Mouse (Mus musculus): ENCODE results near the gene Camk1. TPM values are rescaled to one million over a fixed set of nuclear protein-coding genes. Genes with fewer than 3 reads are reported as not detected.

Gene Camk1
- polyA plus RNA-seq, 1 experiment = 0.19 TPM

- Histone ChIP-seq H3K36me3 (ENCODE audit: control insufficient read depth) (peaks cover 50% of the 10 kb centered on the region), H3K4me1 (ENCODE audit: control insufficient read depth) (no peaks in the 10 kb centered on the region; the same call in 1 of the 2 replicates)
Observed at GRCm38 (mm10) chr6:113366639-113367038, 22.9 kb upstream of the Camk1 start.

GRCm38 (mm10) chr6:113364518-113365135 lies 20.8 kb upstream of the Camk1 start:
- H3K36me3 ChIP-seq (ENCODE audit: control insufficient read depth) = peaks cover 29% of the 10 kb centered on the region
- no peak for TF ChIP-seq GATA1 (IDR thresholded peaks at IDR 0.05; ENCODE audit: low read length)
- no peak for TF ChIP-seq TAL1 (IDR thresholded peaks at IDR 0.05; ENCODE audit: low read length)
- no peaks in the 10 kb centered on the region for H3K9me3 ChIP-seq (ENCODE audit: control insufficient read depth, low read length)
- H3K4me1 ChIP-seq (ENCODE audit: control insufficient read depth) = no peaks in the 10 kb centered on the region; the same call in 1 of the 2 replicates
- no peak overlapping the region for H3K4me3 ChIP-seq (replicated peaks)
- H3K27me3 ChIP-seq (ENCODE audit: control insufficient read depth) = no peaks in the 10 kb centered on the region

More at GRCm38 (mm10) chr6:113366639-113367038, 22.9 kb upstream of the Camk1 start:
- Histone ChIP-seq H3K9me3 (ENCODE audit: control insufficient read depth, low read length) (no peaks in the 10 kb centered on the region), H3K4me3 (replicated peaks) (no peak overlapping the region), H3K27me3 (ENCODE audit: control insufficient read depth) (no peaks in the 10 kb centered on the region)
- TF ChIP-seq GATA1 (IDR thresholded peaks at IDR 0.05; ENCODE audit: low read length) (no peak), TAL1 (IDR thresholded peaks at IDR 0.05; ENCODE audit: low read length) (no peak)

DNA sequence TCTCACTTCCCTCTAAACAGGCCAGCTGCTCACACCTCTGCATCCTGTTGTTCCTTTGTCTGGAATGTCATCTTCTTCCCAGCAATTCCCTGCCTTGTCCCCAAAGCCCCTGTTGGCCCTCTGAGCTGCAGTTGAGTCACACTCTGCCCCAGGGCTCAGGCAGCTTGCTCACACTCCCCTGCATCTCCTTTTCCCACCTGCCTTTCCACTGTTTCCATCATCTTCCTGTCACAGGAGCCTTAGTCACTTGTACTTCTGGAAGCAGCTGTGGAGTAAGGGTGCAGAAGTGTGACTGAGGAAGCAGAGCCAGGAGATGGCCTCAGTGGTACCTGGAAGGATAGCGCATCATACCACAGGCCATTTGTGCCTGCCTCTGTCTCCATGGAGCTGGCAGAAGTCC lies 18.5 kb upstream of the Camk1 start:
- Histone ChIP-seq H3K27me3 (ENCODE audit: control insufficient read depth) (no peaks in the 10 kb centered on the region; the same call in 1 of the 2 replicates), H3K9me3 (ENCODE audit: control insufficient read depth, low read length) (no peaks in the 10 kb centered on the region), H3K36me3 (ENCODE audit: control insufficient read depth) (peaks cover 10% of the 10 kb centered on the region), H3K4me3 (replicated peaks) (no peak overlapping the region), H3K4me1 (ENCODE audit: control insufficient read depth) (no peaks in the 10 kb centered on the region; the same call in 1 of the 2 replicates)
- TF ChIP-seq GATA1 (IDR thresholded peaks at IDR 0.05; ENCODE audit: low read length) (no peak), TAL1 (IDR thresholded peaks at IDR 0.05; ENCODE audit: low read length) (no peak)

DNA sequence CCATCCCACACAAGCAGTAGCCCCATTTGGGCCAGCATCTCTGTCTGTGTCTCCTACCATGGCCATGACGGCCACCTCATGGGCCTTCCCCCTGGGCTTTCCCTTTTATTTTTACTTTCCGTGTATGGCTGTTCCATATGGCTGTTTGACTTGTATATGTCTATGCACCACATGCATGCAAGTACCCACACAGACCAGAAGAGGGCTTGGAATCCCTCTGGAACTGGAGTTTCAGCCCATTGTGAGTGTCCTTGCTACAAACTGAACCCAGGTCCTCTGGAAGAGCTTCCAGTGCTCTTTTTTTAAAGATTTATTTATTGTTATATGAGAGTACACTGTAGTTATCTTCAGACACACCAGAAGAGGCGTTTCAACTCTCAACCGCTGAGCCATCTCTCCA lies 17.7 kb upstream of the Camk1 start:
- no peaks in the 10 kb centered on the region; the same call in 1 of the 2 replicates for H3K27me3 ChIP-seq (ENCODE audit: control insufficient read depth)
- H3K4me3 ChIP-seq (replicated peaks) = no peak overlapping the region
- TF ChIP-seq TAL1 (IDR thresholded peaks at IDR 0.05; ENCODE audit: low read length) (no peak), GATA1 (IDR thresholded peaks at IDR 0.05; ENCODE audit: low read length) (no peak)
- no peaks in the 10 kb centered on the region for H3K9me3 ChIP-seq (ENCODE audit: control insufficient read depth, low read length)
- peaks cover 3% of the 10 kb centered on the region; the same call in 1 of the 2 replicates for H3K36me3 ChIP-seq (ENCODE audit: control insufficient read depth)
- no peaks in the 10 kb centered on the region; the same call in 1 of the 2 replicates for H3K4me1 ChIP-seq (ENCODE audit: control insufficient read depth)

DNA sequence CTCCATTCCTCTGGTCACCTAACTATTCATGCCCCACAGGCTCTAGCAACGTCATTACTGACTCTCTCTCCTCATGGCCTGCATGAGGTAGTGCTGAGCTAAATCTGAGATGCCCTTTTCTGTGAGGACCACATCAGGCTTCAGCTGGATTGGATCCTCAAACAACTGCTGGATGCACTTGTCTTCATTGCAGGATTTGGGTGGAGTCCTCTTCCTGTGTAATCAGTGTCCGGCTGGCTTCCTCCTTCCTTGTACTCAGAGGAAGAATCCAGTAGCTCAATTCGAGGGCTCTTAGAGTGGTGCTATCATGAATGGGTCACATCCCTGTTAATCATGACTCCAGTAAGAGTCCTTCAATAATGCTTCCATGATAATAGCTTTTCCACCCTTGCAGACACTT lies 9.9 kb upstream of the Camk1 start:
- Histone ChIP-seq H3K9me3 (ENCODE audit: control insufficient read depth, low read length) (no peaks in the 10 kb centered on the region), H3K36me3 (ENCODE audit: control insufficient read depth) (no peaks in the 10 kb centered on the region), H3K27me3 (ENCODE audit: control insufficient read depth) (peaks cover 2% of the 10 kb centered on the region), H3K4me3 (replicated peaks) (no peak overlapping the region), H3K4me1 (ENCODE audit: control insufficient read depth) (no peaks in the 10 kb centered on the region)
- no peak for TF ChIP-seq TAL1 (IDR thresholded peaks at IDR 0.05; ENCODE audit: low read length)
- no peak for TF ChIP-seq GATA1 (IDR thresholded peaks at IDR 0.05; ENCODE audit: low read length)

GRCm38 (mm10) chr6:113352820-113353219 lies 9.0 kb upstream of the Camk1 start:
- no peaks in the 10 kb centered on the region for H3K4me1 ChIP-seq (ENCODE audit: control insufficient read depth)
- no peak overlapping the region for H3K4me3 ChIP-seq (replicated peaks)
- peaks cover 2% of the 10 kb centered on the region for H3K27me3 ChIP-seq (ENCODE audit: control insufficient read depth)
- no peaks in the 10 kb centered on the region for H3K36me3 ChIP-seq (ENCODE audit: control insufficient read depth)
- TF ChIP-seq TAL1 (IDR thresholded peaks at IDR 0.05; ENCODE audit: low read length) (no peak), GATA1 (IDR thresholded peaks at IDR 0.05; ENCODE audit: low read length) (no peak)
- no peaks in the 10 kb centered on the region for H3K9me3 ChIP-seq (ENCODE audit: control insufficient read depth, low read length)

GRCm38 (mm10) chr6:113351653-113352052 lies 7.9 kb upstream of the Camk1 start:
- Histone ChIP-seq H3K27me3 (ENCODE audit: control insufficient read depth) (peaks cover 2% of the 10 kb centered on the region), H3K4me3 (replicated peaks) (no peak overlapping the region), H3K36me3 (ENCODE audit: control insufficient read depth) (no peaks in the 10 kb centered on the region), H3K9me3 (ENCODE audit: control insufficient read depth, low read length) (no peaks in the 10 kb centered on the region), H3K4me1 (ENCODE audit: control insufficient read depth) (no peaks in the 10 kb centered on the region)
- TF ChIP-seq TAL1 (IDR thresholded peaks at IDR 0.05; ENCODE audit: low read length) = no peak
- no peak for TF ChIP-seq GATA1 (IDR thresholded peaks at IDR 0.05; ENCODE audit: low read length)

DNA sequence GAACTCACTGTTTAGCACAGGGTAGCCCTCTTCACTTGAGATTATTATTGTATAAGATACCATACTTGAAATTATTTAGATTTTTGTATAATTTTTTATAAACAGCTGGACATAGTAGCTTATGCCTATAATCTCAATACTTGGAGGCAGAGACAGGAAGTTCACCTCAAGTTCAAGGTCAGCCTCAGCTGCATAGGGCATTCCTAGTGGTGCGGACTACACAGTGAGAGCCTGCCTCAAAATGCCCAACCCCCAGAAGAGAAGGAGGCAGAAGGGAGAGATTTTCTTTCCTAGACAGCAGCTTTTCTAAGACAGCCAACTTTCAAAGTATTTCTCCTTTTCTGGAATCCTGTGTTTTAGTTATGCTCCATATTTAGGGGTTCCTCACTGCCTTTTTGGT lies 7.4 kb upstream of the Camk1 start:
- TF ChIP-seq GATA1 (IDR thresholded peaks at IDR 0.05; ENCODE audit: low read length) (no peak), TAL1 (IDR thresholded peaks at IDR 0.05; ENCODE audit: low read length) (no peak)
- H3K36me3 ChIP-seq (ENCODE audit: control insufficient read depth) = no peaks in the 10 kb centered on the region
- H3K9me3 ChIP-seq (ENCODE audit: control insufficient read depth, low read length) = no peaks in the 10 kb centered on the region
- H3K4me3 ChIP-seq (replicated peaks) = no peak overlapping the region
- H3K4me1 ChIP-seq (ENCODE audit: control insufficient read depth) = no peaks in the 10 kb centered on the region
- H3K27me3 ChIP-seq (ENCODE audit: control insufficient read depth) = peaks cover 2% of the 10 kb centered on the region

DNA sequence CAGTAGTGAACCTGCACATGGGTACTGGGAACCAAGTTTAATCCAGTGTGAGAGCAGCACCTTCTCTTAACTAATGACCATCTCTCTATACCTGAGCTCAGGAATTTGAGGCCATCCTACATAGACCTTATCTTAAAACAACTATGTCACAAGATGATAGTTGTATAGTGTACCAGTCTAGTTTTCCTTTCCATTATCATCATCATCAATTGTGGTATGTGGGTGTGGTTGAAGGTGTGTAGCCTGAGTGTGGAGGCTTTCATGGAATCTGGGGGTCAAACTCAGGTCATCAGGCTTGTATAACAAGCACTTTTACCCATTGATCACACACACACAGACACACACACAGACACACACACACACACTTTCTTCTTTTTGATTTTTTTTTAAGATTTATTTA lies 6.8 kb upstream of the Camk1 start:
- TF ChIP-seq GATA1 (IDR thresholded peaks at IDR 0.05; ENCODE audit: low read length) = no peak
- no peak for TF ChIP-seq TAL1 (IDR thresholded peaks at IDR 0.05; ENCODE audit: low read length)
- H3K9me3 ChIP-seq (ENCODE audit: control insufficient read depth, low read length) = no peaks in the 10 kb centered on the region
- no peak overlapping the region for H3K4me3 ChIP-seq (replicated peaks)
- no peaks in the 10 kb centered on the region for H3K36me3 ChIP-seq (ENCODE audit: control insufficient read depth)
- H3K27me3 ChIP-seq (ENCODE audit: control insufficient read depth) = peaks cover 2% of the 10 kb centered on the region
- no peaks in the 10 kb centered on the region for H3K4me1 ChIP-seq (ENCODE audit: control insufficient read depth)

All from erythroblast, embryonic 14.5 days (primary cell).